Mouse (Mus musculus) brain, embryonic 14.5 days (tissue): ENCODE data around the gene Gas6.

Source experiments
- CTCF ChIP-seq: fragments of 200-500 bp; IDR thresholded peaks from 2 replicates; pipeline ENCODE4 v1.5.1; 2012; ENCODE audit warnings: inconsistent platforms, mild to moderate bottlenecking, moderate library complexity, borderline replicate concordance; ENCODE audit not compliant: insufficient read depth, insufficient read length; ENCODE audit errors: extremely low read depth
- POLR2A ChIP-seq: fragments of 200-500 bp; IDR thresholded peaks from 2 replicates; pipeline ENCODE4 v1.6.1; 2012; ENCODE audit warnings: mild to moderate bottlenecking, inconsistent platforms, borderline replicate concordance; ENCODE audit not compliant: poor library complexity, insufficient read depth, insufficient read length, severe bottlenecking; ENCODE audit errors: extremely low read depth

DNA sequence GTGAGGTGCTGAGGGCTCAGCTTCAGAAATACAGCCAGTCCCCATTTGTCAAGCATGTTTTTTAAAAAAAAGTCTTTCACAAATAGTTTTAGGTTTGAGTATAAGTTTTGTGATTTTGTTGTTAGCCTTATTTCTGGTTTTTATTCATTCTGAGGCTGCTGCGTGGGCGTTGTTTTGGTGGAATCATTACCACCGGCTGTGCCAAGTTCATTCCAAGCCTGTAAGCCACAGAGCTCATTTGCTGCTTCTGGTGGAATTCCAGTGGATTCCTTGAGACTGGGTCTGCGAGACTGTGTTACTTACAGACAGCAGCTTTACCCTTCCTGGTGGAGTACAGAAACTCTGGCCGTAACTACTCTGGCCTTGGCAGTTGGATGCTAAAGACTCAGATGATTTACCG, 47.8 kb downstream of the Gas6 start:
- TF ChIP-seq CTCF (no peak), POLR2A (no peak)
